Mouse (Mus musculus): ENCODE measurements around the gene Cbwd1. TPM values are rescaled to one million over a fixed set of nuclear protein-coding genes. Genes with fewer than 3 reads are reported as not detected.

Cbwd1 gene
- polyA plus RNA-seq, 1 experiment from 2014 or later = 15.8 TPM

DNA sequence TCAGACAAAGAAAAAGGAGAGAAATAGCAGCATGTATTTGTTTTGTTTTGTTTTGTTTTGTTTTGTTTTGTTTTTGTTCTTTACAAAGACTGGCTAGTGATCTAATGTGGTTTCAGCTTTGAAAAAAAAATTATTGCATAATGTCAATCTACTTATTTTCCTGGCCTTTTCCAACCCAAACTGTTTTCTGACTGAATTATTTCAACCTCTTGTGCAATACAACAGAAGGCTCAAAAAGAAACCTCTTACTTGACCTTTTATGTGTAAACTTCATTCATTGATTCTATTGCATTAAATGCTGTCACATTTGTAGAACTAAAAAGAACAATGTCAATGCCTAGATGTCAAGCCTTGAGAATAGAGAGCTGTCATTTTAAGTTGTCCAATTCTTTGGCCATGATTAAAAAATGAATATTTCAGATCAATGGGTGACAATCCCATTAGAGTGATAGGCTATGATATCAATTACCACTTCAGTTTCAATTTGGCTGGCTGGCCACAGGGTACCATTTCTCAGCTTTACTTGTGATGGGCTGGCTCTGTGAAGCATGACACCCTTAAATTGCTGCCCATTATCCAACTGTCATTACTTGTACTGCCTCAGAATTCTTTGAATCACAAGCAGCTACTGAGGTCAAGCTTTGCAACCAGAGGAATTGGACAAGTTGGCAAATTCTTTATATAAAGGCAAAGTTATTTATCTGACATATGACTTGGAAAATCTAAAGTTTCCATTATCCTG lies 15.7 kb downstream of the Cbwd1 start:
- no peaks in the 10 kb centered on the region for H3K9me3 ChIP-seq (replicated peaks; ENCODE audit: control insufficient read depth, low read length)
- H3K36me3 ChIP-seq (ENCODE audit: control insufficient read depth, insufficient read depth) = no peaks in the 10 kb centered on the region
- H3K4me3 ChIP-seq (ENCODE audit: low read length) = no peak overlapping the region
- H3K9ac ChIP-seq (ENCODE audit: low read length) = no peak overlapping the region
- H3K27me3 ChIP-seq (ENCODE audit: control insufficient read depth, insufficient read depth, low read length) = no peaks in the 10 kb centered on the region
- H3K27ac ChIP-seq (ENCODE audit: low read length) = no peak overlapping the region
- H3K4me2 ChIP-seq (ENCODE audit: low read depth, low read length) = no peak overlapping the region
- no peaks in the 10 kb centered on the region for H3K4me1 ChIP-seq (ENCODE audit: control insufficient read depth, insufficient read depth, low read length)
- ATAC-seq (replicated peaks; ENCODE audit: extremely low read depth, insufficient read depth, low FRiP score) = no peak

DNA sequence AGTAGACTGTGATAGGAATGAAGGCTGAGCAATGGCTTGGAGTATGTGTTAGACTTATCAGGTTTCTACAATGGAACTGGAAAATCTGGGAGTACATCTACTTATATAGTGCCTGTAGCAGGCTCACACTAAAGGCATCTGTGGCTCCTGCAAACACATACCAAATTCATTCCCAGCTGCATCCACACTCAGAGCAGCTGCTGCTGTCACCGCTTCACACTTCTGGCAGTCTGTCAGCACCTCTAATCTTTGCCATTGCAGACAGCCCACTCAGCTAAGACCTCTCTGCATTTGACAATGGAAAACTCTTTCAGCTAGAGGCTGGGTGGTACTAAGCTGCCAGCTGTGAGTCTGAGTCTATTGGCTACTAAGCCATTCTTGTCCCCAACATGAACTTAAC lies 24.3 kb downstream of the Cbwd1 start:
- Histone ChIP-seq H3K4me2 (ENCODE audit: low read depth, low read length) (no peak overlapping the region), H3K4me1 (ENCODE audit: control insufficient read depth, insufficient read depth, low read length) (peaks cover 9% of the 10 kb centered on the region; the same call in 1 of the 2 replicates), H3K9ac (ENCODE audit: low read length) (no peak overlapping the region), H3K27me3 (ENCODE audit: control insufficient read depth, insufficient read depth, low read length) (no peaks in the 10 kb centered on the region), H3K36me3 (ENCODE audit: control insufficient read depth, insufficient read depth) (0 out of 2 replicates have a peak, but pooled peaks cover 2% of the 10 kb centered on the region), H3K27ac (ENCODE audit: low read length) (no peak overlapping the region; the same call in 1 of the 2 replicates), H3K4me3 (ENCODE audit: low read length) (no peak overlapping the region), H3K9me3 (replicated peaks; ENCODE audit: control insufficient read depth, low read length) (no peaks in the 10 kb centered on the region)
- ATAC-seq (replicated peaks; ENCODE audit: extremely low read depth, insufficient read depth, low FRiP score) = peak; percentile 96
- WGBS = 26% methylated on average over 1 of the region's 1 CpGs

DNA sequence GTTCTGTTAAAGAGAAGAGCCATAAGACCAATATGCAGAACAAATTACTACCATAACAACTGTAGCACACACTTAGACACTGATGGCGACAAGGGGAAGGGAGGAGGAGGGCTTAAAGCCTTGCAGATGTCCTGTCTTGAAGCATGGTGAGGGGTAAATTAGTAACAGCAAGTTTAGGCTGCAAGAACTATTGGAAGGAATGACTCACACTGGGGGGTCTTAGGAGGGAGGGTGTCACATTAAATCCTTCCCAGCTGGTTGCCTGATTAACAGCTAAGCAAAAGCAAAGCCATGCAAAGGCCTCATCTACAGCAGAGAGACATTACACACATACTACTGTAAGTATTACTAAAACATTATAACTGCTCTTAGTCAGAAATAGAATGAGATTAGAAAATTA lies 32.4 kb downstream of the Cbwd1 start:
- WGBS = 78% methylated on average over 1 of the region's 1 CpGs

DNA sequence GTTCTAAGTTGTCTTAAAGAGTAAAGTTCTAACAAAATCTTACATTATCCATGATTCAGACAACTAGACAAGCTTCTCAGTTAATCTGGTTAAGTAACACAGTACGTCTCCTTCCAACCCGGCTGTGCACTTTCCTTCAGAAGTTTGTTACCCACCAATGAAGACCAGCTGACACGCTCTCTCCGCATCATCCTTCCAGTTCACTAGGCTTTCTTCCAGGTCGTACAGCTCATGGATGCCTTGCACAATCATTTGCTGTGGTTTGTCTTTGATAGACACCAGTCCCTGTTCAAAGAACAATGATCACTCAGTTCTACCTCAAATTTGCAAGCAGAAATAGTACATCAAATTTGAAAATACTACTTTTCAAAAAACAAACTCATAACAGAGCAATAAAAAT lies 40.5 kb downstream of the Cbwd1 start:
- H3K36me3 ChIP-seq (ENCODE audit: control insufficient read depth, insufficient read depth) = peaks cover 15% of the 10 kb centered on the region
- H3K9ac ChIP-seq (ENCODE audit: low read length) = no peak overlapping the region
- H3K9me3 ChIP-seq (replicated peaks; ENCODE audit: control insufficient read depth, low read length) = peaks cover 2% of the 10 kb centered on the region; the same call in 1 of the 2 replicates
- no peaks in the 10 kb centered on the region for H3K4me1 ChIP-seq (ENCODE audit: control insufficient read depth, insufficient read depth, low read length)
- H3K27me3 ChIP-seq (ENCODE audit: control insufficient read depth, insufficient read depth, low read length) = no peaks in the 10 kb centered on the region
- 92% methylated on average over 5 of the region's 5 CpGs for WGBS
- no peak for ATAC-seq (replicated peaks; ENCODE audit: extremely low read depth, insufficient read depth, low FRiP score)
- H3K27ac ChIP-seq (ENCODE audit: low read length) = no peak overlapping the region
- no peak overlapping the region for H3K4me3 ChIP-seq (ENCODE audit: low read length)
- no peak overlapping the region for H3K4me2 ChIP-seq (ENCODE audit: low read depth, low read length)

More for the DNA sequence above, 32.4 kb downstream of the Cbwd1 start:
- Histone ChIP-seq H3K27ac (ENCODE audit: low read length) (no peak overlapping the region), H3K27me3 (ENCODE audit: control insufficient read depth, insufficient read depth, low read length) (no peaks in the 10 kb centered on the region), H3K4me2 (ENCODE audit: low read depth, low read length) (no peak overlapping the region), H3K4me1 (ENCODE audit: control insufficient read depth, insufficient read depth, low read length) (0 out of 2 replicates have a peak, but pooled peaks cover 5% of the 10 kb centered on the region), H3K4me3 (ENCODE audit: low read length) (no peak overlapping the region), H3K9me3 (replicated peaks; ENCODE audit: control insufficient read depth, low read length) (no peaks in the 10 kb centered on the region), H3K9ac (ENCODE audit: low read length) (no peak overlapping the region), H3K36me3 (ENCODE audit: control insufficient read depth, insufficient read depth) (no peaks in the 10 kb centered on the region)
- no peak for ATAC-seq (replicated peaks; ENCODE audit: extremely low read depth, insufficient read depth, low FRiP score)

DNA sequence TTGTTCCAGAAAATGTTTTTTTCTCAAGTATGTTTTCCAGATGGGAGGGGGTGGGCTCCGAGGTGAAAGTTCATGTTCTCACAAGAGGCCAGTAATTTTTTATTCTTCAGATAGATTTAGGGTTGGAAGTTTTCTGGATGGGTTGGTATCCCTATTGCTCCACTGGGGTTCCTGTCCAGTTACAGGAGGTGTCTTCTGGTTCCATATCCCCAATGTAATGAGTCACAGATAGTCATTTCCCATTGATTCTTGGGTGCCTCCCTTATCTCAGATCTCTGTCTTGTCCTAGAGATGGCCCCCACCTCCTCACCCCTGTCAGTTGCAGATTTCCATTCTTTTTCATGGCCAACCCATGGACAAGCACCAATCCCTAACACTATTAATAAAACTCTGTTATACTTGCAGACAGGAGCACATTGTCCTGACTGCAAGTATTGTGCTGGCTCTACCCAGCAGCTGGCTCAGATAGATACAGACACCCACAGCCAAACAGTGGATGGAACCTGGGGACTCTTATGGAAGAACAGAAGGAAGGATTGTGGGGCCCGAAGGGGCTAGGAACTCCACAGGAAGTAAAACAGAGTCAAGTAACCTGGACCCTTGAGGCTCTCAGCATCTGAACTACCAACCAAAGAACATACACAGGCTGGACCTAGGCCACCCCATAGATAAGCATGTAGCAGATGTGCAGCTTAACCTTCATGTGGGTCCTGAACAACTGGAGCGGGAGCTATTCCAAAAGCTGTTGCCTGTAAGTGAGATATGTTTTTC lies 52.8 kb downstream of the Cbwd1 start:
- 82% methylated on average over 3 of the region's 3 CpGs for WGBS
- Histone ChIP-seq H3K9me3 (replicated peaks; ENCODE audit: control insufficient read depth, low read length) (no peaks in the 10 kb centered on the region), H3K27ac (ENCODE audit: low read length) (no peak overlapping the region), H3K27me3 (ENCODE audit: control insufficient read depth, insufficient read depth, low read length) (peaks cover 12% of the 10 kb centered on the region), H3K4me2 (ENCODE audit: low read depth, low read length) (no peak overlapping the region), H3K4me3 (ENCODE audit: low read length) (no peak overlapping the region), H3K36me3 (ENCODE audit: control insufficient read depth, insufficient read depth) (no peaks in the 10 kb centered on the region), H3K4me1 (ENCODE audit: control insufficient read depth, insufficient read depth, low read length) (no peaks in the 10 kb centered on the region), H3K9ac (ENCODE audit: low read length) (no peak overlapping the region)
- no peak for ATAC-seq (replicated peaks; ENCODE audit: extremely low read depth, insufficient read depth, low FRiP score)

DNA sequence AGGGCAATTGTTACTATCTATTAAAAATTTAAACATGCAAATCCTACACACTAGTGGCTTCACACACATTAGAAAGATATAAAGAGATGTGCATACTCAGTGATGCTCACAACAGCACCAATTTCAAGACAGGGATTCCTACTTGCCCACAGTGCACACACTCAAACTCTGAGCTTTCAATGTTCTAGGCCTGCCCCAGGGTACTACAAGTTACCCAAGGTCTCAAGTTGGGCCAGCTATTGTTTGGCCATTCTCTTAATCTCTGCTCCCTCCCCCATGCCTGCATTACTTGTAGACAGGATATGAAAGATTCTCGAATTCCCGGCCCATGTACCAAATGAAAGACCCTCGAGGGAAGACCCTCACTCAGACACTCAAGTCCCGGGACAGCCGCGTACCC lies 53.8 kb downstream of the Cbwd1 start:
- Histone ChIP-seq H3K4me1 (ENCODE audit: control insufficient read depth, insufficient read depth, low read length) (no peaks in the 10 kb centered on the region), H3K4me2 (ENCODE audit: low read depth, low read length) (no peak overlapping the region), H3K4me3 (ENCODE audit: low read length) (no peak overlapping the region), H3K9me3 (replicated peaks; ENCODE audit: control insufficient read depth, low read length) (no peaks in the 10 kb centered on the region), H3K27ac (ENCODE audit: low read length) (no peak overlapping the region), H3K36me3 (ENCODE audit: control insufficient read depth, insufficient read depth) (no peaks in the 10 kb centered on the region), H3K27me3 (ENCODE audit: control insufficient read depth, insufficient read depth, low read length) (peaks cover 20% of the 10 kb centered on the region), H3K9ac (ENCODE audit: low read length) (no peak overlapping the region)
- WGBS = 88% methylated on average over 4 of the region's 6 CpGs
- ATAC-seq (replicated peaks; ENCODE audit: extremely low read depth, insufficient read depth, low FRiP score) = no peak

DNA sequence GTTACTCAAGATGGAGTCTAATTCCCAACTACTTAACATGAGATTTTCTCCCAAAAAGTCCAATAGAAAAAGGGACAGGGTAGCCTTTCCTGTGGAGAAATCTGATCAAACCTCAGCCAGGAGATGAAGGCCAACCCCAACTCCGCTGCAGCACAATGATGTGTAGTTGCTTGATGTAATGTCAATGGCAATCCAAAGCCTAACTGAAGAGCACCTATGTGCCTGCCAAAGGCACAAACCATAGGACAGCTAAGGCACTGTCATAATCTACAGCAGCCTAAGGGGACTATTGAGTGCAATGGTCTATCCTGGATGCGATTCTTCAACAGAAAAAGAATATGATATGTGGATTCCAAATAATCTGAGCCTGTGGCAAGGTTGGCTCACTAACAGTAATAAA lies 58.6 kb downstream of the Cbwd1 start:
- Histone ChIP-seq H3K36me3 (ENCODE audit: control insufficient read depth, insufficient read depth) (no peaks in the 10 kb centered on the region), H3K4me2 (ENCODE audit: low read depth, low read length) (no peak overlapping the region), H3K9me3 (replicated peaks; ENCODE audit: control insufficient read depth, low read length) (no peaks in the 10 kb centered on the region), H3K4me1 (ENCODE audit: control insufficient read depth, insufficient read depth, low read length) (peaks cover 17% of the 10 kb centered on the region), H3K4me3 (ENCODE audit: low read length) (no peak overlapping the region), H3K27me3 (ENCODE audit: control insufficient read depth, insufficient read depth, low read length) (peaks cover 58% of the 10 kb centered on the region), H3K9ac (ENCODE audit: low read length) (no peak overlapping the region), H3K27ac (ENCODE audit: low read length) (no peak overlapping the region)
- ATAC-seq (replicated peaks; ENCODE audit: extremely low read depth, insufficient read depth, low FRiP score) = no peak
- 49% methylated on average over 2 of the region's 2 CpGs for WGBS

DNA sequence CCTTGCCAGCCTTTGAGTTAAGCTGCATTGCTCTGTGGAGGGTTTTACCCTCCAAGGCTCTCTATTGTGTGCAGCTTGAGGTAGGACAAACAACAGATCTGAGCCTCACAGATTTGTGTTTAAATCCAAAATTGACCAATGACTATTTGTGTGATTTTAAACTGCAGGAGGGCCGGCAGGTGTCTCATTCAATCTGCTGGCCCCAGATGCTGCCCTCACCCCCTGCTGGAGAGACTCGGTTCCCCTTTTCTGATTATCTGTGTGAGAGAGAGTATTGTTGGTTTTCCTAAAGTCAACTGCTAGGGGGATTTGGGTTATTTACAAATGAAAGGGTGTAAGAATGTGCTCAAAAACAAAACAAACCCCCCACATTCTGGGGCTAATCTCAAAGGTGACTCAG lies 59.2 kb downstream of the Cbwd1 start:
- no peak overlapping the region for H3K27ac ChIP-seq (ENCODE audit: low read length)
- peaks cover 22% of the 10 kb centered on the region for H3K4me1 ChIP-seq (ENCODE audit: control insufficient read depth, insufficient read depth, low read length)
- ATAC-seq (replicated peaks; ENCODE audit: extremely low read depth, insufficient read depth, low FRiP score) = no peak
- no peaks in the 10 kb centered on the region for H3K9me3 ChIP-seq (replicated peaks; ENCODE audit: control insufficient read depth, low read length)
- peaks cover 63% of the 10 kb centered on the region for H3K27me3 ChIP-seq (ENCODE audit: control insufficient read depth, insufficient read depth, low read length)
- H3K4me2 ChIP-seq (ENCODE audit: low read depth, low read length) = no peak overlapping the region
- H3K36me3 ChIP-seq (ENCODE audit: control insufficient read depth, insufficient read depth) = no peaks in the 10 kb centered on the region
- H3K4me3 ChIP-seq (ENCODE audit: low read length) = no peak overlapping the region
- 5% methylated on average over 2 of the region's 2 CpGs for WGBS
- H3K9ac ChIP-seq (ENCODE audit: low read length) = no peak overlapping the region

DNA sequence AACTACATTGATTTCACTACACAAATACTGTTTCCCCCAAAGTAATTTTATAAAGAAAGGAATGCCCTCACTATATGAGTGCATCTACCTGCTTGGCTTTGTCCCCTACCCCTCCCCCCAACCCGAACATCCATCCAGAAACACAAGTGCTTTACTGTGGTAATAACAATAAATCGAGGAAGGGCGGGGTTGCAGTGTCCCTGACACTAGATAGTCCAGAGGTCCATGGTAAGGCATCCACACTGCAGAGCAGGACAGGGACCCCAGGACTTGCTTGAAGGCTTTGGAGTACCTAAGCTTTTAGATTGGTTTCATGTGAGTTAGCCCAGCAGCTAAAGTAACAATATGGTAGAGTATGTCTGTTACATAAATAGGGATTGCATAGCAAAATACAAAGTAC lies 59.7 kb downstream of the Cbwd1 start:
- H3K4me1 ChIP-seq (ENCODE audit: control insufficient read depth, insufficient read depth, low read length) = peaks cover 24% of the 10 kb centered on the region
- H3K4me3 ChIP-seq (ENCODE audit: low read length) = no peak overlapping the region
- no peak overlapping the region for H3K27ac ChIP-seq (ENCODE audit: low read length)
- H3K27me3 ChIP-seq (ENCODE audit: control insufficient read depth, insufficient read depth, low read length) = peaks cover 69% of the 10 kb centered on the region
- no peak for ATAC-seq (replicated peaks; ENCODE audit: extremely low read depth, insufficient read depth, low FRiP score)
- H3K36me3 ChIP-seq (ENCODE audit: control insufficient read depth, insufficient read depth) = no peaks in the 10 kb centered on the region
- no peak overlapping the region for H3K9ac ChIP-seq (ENCODE audit: low read length)
- no peaks in the 10 kb centered on the region for H3K9me3 ChIP-seq (replicated peaks; ENCODE audit: control insufficient read depth, low read length)
- WGBS = 18% methylated on average over 3 of the region's 3 CpGs
- no peak overlapping the region for H3K4me2 ChIP-seq (ENCODE audit: low read depth, low read length)
